Mouse (Mus musculus) cerebellum, adult 9-11 months (tissue): ENCODE measurements around the gene Fam72a.

Source experiments
- DNase-seq: peaks from one replicate; pipeline ENCODE4 v3.0.0; 2022

Fam72a gene

DNA sequence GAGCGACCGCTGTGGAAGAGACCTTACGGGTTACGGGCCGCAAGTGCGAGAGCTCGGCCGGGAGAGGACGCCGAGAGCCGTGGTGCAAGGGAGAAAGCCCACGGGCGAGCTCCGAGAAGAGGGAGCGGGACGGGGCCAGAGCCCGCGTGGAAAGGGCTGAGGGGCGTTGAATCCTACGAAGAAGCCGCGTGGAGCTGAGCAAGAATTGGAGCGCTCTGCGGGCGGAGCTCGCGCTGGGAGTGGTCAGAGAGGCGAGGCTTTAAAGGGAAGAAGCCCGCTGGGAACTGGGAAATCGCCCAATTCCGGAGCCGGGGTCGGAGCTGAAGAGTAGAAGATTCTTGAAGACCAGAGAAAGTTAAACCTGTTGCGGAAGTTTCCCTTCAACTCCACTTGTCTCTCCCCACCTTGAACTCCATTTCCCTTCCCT, 391 bp downstream of the Fam72a start:
- DNase-seq, result peak; percentile 79

DNA sequence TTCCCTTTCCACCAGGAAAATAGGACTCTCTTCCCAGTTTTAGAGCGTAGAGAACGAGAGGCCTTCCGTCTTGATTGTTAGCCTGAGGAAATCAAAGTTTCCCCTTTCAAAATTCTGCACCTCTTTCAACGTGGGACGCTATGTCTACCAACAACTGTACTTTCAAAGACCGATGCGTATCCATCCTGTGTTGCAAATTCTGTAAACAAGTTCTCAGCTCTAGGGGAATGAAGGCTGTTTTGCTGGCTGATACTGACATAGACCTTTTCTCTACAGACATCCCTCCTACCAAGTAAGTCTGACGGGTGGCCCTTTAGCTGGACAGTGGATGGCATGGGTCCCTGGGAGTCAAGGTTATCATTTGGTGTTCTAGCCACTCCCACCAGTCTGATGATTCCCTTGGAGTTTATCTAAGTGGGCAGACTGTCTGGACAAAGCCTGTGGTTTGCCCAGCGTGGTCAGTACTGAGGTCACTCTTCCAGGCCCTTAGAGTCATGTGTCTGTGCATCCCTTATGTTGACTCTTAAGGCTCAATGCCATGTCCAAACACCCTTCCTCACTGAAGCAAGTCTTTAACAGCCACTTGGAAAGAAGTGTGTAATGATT, 961 bp downstream of the Fam72a start:
- no peak for DNase-seq

DNA sequence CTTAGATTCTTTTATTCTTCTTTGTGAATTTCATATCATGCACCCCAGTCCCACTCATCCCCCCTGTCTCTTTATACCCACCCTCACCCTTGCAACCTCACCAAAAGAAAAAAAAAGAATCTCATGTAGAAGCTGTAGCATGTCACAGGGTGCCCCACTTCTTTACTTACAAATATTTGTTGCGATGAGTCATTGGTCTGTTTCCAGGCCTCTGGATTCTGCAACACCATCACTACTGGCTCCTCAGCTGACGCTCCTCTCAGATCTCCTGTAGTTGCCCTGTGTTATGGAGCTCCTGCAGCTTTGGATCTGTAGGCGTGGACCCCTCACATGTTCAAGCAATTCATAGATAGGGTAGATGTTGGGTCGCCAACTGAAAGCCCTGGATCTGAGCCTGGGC, 12.1 kb downstream of the Fam72a start:
- DNase-seq, result no peak

DNA sequence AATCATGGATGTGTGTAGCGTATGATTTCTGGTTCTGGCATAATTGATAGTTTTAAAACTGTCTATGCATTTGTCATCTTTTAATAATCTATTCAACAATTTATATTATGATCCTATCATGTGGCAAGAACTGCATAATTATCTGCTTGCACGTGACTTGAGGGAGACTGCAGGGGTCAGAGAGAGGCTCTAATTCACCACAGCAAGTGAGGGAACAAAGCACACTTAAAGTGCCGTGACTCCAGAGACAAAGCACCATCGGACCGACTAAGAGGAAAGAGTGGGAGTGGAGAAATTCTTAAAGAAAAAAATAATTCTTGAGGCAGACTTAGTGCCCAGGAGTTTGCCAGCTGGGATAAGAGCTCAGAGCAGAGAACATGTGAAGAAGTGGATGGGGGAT, 13.1 kb downstream of the Fam72a start:
- DNase-seq, result no peak

DNA sequence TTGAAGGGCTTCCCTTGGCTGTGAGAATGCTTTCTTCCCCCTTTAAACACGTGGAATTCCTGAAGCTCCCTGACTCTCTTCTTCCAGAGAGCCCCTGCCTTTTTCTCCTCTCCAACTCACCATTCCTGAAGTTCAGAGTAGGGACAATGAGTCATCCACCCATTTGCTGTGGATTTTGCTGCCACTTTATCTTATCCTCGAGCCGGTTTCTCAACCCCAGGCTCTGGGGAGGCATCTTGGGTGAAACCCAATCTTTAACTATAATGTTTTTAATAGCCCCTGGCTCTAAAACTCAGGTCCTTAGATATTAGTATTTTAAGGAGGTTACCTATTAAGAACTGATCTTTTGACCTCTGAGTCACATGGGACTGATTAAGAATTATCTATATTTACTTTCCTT, 13.7 kb downstream of the Fam72a start:
- DNase-seq, result no peak

DNA sequence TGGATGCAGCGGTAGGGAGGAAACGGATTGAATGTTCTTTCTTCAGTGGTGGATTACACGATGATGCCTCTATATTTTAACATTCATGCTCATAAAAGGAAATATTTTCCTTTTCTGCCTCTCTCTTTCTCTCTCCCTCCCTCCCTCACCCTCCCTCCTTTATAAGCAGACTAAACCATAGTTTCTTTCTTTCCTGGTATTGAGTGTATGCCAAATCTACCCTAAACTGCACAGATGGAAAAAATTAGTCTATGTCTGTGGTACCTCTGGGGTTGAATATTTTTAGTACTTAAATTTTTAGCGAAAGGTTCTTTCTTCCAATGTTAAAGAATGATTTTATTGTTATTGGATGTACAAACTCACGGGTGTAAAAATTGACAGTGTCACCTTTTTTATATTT, 14.2 kb downstream of the Fam72a start:
- DNase-seq, result no peak

DNA sequence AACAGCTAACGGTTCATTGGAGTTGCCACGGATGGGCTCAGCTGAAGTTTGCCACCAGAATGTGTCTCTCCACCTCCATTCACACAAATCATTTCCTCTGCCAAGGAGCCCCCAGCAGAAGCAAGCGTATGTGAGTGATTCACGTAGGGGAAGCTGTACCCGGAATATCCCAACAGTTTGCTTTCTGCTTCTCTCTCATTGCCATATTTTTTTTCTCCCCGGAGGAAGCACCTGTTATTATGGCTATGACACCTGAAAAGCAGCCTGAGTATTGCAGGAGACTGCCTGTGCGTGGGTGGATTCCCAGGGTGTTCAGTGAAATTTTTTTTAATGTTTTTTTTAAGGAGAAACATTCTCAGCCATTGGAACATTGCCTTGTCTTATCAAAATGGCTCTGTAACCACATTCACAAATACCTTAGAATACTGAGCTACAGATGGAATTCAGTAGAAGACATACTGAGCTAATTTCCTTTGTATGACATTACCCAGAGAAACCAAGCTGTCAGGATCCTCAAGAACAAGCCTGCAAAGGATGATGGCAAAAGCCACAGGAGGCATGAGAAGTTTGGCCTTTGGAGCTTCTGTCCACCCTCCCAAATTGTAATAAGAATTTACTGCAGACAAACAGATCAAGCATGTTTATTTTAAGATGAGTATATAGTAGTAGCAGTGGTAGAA, 16.3 kb downstream of the Fam72a start:
- DNase-seq, result peak; percentile 91

DNA sequence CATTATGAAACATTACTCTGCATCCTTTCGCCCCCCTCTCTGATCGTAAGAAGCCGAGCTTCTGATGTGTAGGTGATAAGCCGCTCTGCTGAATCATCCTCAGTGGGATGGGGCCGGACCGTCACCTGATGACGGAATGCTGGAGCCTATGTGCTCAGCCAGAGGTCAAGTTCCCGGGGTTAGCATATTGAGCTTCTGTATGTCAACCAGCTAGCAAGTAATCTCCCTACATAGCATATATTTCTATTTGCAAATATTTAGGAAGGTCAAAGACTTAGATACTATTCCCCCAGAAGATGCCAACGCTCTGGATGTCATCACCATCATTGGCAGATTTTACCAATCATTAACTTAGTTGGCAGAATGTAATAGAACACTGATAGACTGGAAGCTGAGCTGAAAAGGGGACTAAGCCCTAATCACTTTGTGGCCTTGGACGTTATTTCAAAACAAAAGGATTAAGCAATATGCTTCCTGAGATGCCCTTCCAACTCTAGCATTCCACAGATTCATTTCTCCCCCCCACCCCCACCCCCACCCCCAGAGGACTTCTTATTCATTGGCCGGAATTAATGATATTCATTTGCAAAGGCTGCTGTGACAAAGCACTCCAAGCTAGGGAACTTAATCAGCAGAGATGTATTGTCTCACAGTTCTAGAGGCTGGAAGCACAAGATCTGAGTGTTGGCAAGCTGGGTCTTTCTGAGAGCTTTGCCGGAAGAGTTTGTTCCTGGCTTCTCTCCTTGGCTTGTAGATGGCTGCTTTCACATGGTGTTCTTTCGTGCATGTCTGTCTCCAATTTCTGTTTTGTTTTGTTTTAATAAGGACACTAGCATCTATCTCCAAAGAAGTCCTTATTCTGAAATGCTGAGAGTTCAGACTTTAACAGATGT, 19.3 kb downstream of the Fam72a start:
- no peak for DNase-seq

DNA sequence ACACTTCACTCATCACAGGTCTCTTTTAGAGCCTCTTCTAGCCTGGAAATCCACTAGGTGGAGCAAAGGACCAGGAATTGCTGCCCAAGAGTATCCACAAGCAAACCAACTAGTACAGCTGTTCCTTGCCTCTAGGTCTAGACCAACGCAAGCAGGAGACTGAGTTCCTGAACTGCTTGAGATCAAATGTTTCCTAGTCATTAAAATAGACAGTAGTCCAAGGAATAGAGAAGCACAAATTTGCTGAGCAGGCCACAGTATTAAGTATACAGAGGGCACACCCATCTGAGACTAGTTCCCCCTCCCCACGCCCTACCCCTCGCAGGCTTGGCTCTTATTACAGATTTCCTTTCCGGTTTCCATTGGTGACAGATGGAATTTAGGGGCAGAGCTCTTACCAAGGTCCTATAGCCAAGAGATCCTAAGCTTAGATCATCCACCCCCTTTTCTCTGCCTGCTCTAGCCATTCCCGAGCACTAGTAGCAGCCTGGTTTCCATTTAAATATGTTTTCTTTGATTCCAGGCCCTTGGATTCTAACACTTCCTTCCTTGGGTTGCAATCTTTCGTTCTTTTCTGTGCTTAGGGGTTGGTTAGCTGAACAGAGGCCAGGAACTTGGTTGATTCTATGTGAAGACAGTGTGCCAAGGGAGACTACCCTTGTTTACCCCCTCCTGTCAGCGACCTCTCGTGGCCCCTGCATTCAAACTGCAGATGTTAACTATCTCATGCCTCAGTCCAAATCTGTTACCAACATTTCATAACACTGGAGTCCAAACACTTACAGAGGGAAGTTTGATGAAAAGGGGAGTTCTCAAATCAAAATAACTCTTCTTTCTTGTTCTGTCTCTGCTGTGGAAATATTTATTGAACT, 21.0 kb downstream of the Fam72a start:
- no peak for DNase-seq

DNA sequence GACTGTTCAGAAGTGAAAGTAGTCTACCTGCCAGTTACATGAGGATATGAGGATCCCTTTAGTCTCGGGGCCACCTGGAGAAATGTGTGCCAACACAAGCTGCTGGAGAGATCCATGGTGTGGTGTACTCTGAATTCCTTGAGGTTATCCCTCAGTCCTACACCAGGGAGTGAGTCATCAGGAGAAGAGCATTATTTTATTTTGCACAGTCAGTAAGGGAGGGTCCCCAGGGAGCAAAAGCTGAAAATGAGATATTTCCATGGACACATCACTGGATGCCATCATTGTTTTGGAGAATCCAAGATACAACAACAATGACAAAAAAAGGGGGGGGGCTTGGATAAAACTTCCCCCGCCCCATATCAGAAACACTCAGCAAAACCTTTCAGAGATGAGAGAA, 24.3 kb downstream of the Fam72a start:
- no peak for DNase-seq

DNA sequence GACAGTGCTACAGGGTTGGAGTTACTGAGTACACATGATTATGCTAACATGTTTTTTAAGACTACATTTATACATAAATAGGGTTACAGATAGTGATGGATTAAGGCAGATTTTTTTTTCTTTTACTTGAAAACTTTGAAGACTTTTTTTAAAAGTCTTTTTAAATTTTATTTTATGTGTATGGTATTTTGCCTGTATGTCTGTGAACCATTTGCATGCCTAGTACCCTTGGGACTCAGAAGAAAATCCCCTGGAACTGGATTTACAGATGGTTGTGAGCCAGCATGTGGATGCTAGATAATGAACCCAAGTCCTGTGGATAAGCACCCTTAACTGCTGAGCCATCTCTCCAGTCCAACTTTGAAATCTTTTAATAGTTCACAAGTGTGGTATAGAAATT, 25.7 kb downstream of the Fam72a start:
- no peak for DNase-seq

DNA sequence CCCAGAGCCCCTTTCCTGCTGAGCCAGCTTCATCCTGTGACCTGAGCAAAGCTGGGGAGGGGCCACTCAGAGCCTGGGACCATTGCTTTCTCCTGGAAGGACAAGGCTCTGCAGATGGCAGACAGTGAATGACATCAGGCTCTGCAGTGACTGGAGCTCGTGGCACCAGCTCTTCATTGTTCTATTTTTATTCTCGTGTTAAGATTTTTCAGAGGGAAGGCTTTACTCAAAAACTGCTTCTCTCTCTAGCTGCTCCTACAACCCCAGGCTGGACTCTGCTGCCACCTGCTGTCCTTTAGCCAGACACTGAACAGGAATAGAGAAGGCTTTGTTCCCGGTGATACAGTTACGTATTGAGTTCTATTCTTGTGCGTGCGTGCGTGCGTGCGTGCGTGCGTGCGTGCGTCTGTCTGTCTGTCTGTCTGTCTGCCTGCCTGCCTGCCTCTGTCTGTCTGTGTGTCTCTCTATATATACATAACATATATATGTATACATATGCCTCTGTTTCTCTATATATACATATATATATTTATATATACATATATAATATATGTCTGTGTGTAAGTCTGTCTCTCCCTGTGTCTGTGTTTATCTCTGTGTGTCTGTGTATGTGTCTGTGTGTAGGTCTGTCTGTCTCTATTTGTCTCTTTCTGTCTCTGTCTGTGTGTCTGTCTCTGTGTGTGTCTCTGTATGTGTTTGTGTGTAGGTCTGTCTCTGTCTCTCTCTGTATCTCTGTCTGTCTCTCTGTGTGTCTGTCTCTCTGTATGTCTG, 27.5 kb downstream of the Fam72a start:
- DNase-seq, result peak; percentile 85

DNA sequence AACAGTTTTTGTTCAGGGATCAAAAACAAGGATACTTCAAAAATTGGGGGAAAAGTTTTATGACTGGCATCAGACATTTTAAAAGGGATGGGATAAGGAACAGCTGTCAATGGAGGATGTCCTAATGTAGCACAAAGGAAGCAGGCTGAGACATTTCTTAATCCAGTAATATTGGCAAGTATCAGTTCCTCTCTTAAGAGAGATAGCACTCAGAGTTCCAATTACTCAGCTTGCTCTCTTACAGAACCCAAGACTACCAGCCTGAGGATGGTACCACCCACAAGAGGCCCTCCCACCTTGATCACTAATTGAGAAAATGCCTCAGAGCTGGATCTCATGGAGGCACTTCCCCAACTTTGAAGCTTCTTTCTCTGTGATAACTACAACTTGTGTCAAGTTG, 32.8 kb downstream of the Fam72a start:
- DNase-seq, result no peak

DNA sequence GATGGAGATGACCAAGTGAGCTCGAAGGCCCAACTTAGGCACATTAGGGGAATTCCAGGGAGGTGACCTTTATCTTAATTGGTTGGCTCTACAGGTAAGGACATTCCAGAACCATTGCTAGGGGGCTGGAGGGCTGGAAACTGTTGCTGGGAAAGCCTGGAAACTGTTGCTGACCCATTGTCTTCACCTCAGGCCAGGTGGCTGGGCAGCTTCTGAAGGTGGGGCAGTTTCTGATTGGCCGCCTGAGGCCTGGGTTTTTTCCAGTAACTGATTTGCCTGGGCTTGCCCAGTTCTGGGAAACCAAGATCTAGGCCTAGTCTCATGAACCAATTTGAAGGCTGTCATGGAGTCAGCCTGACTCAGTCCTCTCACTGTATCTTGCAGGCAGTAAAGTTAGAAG, 34.4 kb downstream of the Fam72a start:
- DNase-seq, result no peak

DNA sequence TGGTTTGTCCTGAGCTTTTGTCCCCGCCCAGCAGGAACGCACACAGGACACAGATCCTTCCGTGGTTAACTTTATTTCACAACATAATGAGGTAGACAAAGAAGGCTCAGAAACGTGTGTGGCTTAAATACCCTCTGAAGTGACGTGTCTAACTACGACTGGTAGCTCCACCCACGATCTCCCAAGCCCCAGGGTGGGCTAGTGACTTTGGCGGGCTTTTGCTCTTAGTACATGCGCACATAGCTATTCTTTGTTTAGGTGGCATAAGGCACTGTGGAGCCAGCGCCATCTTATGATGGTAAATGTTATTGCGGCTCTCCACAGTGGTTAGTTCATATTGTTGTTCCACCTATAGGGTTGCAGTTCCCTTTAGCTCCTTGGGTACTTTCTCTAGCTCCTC, 38.4 kb downstream of the Fam72a start:
- peak; percentile 15 for DNase-seq

DNA sequence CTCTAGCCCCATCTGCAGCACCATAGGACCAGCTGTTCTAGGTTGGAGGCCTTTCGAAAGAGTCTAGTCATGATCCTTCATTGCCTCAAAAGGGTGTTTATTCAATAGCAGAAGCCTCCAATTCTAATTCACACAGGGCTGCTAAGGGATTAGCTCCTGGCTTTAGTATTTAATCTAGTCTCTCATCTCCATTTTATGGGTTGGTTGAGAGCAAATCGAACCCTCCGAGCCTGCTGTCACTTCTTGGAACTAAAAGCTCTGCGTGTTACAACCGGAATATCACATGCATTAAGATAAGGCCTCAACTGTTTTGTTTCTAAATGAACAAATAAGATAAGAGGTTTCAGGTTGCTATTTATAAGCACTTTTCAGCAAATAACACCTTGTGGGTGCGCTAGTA, 42.0 kb downstream of the Fam72a start:
- DNase-seq, result no peak

DNA sequence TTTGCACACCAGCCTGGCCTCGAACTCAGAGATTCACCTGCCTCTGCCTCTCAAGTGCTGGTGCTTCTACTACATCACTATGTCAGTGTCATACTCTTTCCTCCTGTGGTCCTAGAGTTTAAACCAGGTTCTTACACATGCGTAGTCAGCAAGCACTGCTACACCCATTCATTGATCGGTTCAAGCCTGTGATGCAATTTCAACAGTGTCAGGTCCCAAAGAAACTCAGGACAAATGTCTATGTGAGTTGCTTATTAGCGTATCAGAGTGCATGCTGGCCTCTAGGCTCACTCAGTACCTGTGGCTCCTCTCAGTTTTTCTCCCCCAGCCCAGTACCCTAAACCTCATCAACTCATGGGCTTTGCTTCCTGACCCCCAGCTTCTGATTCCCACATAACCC, 42.7 kb downstream of the Fam72a start:
- no peak for DNase-seq

DNA sequence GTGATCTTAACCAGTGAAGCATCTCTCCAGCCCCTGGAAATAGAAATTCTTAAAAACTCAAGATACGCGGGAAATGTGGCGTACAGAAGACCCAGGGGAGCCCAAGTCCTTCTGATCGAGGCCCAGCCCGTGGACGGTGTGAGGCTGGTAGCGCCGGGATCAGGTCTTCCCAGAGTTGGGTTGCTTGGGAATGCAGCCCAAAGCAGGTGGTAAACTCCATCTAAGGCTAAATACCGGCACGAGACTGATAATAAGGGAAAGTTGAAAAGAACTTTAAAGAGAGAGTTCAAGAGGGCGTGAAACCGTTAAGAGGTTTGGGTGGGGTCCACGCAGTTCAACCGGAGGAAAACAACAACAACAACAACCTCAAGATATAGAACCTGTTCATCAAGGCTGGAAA, 46.0 kb downstream of the Fam72a start:
- DNase-seq, result no peak

DNA sequence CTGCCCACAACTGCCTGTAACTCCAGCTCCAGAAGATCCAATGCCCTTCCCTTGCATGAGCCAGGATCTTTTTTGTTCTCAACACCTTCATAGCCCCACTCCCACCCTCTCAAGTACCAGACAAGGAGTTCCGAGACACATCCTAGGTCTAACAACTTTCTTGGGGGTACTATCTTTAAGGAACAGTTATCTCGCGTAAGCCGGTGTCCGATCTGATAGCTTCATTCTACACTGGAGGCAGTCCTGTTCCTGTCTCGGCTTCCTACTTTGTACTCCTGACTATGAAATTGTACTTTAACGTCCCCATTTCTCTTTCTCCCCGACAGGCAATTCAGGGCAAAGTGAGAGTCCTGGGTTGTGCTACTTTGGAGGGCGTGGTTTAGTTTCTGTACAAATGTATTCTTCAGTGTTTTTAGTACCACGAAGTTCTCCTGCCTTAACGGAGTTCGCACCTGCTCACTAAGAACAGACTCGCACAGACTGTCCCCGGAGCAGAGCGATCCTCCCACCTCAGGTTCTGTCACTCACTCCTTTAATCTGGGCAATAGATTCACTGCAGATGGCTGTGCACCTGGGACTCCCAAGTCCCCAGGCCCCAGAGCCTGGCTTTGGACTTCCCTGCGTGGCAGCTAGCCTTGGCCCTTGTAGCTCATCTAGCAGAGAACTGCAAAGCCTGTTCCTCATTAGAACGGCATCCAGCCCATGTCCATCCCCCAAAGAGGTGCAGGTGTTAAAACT, 51.4 kb downstream of the Fam72a start:
- peak; percentile 22 for DNase-seq

DNA sequence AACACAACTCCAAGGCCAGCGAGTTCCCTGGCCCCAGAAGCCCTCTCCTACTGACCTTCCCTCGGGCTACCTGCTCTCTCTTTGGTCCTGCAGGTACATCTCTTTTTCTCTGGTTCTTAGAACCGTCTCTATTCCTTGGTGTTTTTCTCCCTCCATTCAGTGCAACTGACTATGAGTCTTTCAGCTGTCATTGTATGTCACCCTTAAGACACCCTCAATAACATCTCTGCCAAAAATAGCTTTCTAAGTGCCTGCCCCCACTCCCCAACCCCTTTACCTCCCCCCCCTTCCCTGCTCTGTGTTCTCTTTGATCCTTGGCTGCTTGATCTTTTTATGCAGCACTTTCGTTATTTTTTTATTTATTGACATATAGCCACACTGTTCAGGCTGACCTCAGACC, 52.7 kb downstream of the Fam72a start:
- DNase-seq, result no peak

DNA sequence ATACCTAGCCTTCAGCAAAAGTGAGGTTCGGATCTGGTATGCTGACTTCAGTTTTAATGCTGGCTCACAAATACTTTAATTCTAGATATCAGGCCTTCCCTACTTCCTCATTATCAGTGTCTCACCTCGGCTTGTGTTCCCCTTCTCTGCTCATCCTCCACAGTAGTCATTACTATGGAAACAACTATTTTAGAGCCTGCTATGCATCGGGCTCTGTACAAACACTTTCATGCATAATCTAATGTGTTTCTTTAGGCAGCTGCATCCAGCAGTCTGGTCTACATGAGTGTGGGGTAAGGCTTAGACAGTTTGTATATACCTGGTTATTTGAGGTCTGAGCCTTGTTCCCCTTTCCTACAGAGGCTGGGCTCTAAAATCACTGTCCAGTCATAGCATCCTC, 55.9 kb downstream of the Fam72a start:
- no peak for DNase-seq

DNA sequence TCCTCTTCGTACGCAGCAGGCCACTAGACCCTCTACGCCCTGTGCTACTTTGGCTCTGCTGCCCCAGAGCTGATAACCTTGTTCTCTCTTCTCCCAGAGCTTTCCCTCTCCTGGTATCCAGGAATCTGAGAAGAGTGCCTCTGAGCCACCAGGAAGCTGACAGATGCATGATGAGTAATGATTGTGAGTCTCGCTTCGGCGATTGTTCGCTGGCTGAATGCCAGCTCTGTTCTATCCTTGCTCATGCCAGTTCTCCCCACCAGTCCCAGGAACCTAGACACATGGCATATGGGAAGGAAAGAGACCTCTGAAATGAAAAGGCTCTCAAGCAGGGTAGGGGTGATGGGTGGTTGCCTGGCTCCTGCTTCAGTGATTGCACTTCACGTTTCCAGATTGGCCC, 59.1 kb downstream of the Fam72a start:
- no peak for DNase-seq
